Mouse (Mus musculus): Measurements from ENCODE around the gene Tmprss13. TPM values are rescaled to one million over a fixed set of nuclear protein-coding genes. Genes with fewer than 3 reads are reported as not detected.

The Tmprss13 gene
- polyA plus RNA-seq, 1 experiment from 2014 or later: 0.36 TPM

DNA sequence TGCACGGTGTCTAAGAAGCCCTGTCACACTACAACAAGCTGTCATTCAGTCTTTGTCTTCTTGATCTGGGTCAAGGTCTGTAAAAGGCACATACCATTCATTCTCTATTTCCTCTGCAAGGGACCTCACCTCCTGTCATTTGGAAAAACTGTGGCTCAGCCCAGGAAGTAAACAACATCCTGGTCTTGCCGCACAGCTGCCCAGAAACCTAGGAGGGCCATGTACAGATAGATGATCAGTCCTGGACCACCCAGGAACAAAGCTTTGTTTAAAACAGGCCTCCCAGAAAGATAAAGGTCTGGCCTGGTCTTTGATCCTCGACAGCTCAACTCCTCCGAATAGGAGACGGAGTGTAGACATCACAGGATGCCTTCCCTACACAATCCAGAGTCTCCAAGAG lies 31.0 kb downstream of the Tmprss13 start:
- 28% methylated on average over 5 of the region's 5 CpGs for WGBS
- no peak for ATAC-seq (ENCODE audit: low FRiP score, low TSS enrichment)
- no peak overlapping the region for H3K27ac ChIP-seq (ENCODE audit: low read length)

DNA sequence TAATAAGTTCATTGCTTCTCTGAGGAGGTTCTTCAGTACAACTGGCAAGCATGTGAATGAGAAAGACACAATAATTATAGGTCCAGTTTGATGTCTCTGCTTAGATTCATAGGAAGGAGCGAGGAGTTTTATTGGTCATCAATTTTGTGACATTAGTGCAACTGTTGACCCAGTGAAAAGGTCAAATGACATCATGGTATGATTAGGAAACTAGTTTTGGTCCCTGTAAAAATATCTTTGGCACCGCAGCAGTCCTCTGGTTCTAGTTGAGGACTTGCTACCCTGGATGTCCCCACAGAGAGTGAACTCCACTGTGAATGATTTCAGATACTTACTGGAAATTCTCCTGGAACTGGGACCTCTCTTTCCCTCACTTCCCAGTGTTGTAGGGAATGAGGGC lies 36.3 kb downstream of the Tmprss13 start:
- ATAC-seq (ENCODE audit: low FRiP score, low TSS enrichment): no peak
- 72% methylated on average over 2 of the region's 2 CpGs for WGBS
- H3K4me1 ChIP-seq (ENCODE audit: insufficient read depth, low read length): no peaks in the 10 kb centered on the region

More for the DNA sequence above, 31.0 kb downstream of the Tmprss13 start:
- Histone ChIP-seq H3K4me2 (replicated peaks; ENCODE audit: low read depth, low read length) (no peak overlapping the region), H3K9ac (replicated peaks; ENCODE audit: low read length) (no peak overlapping the region), H3K27me3 (ENCODE audit: insufficient read depth, low read length) (no peaks in the 10 kb centered on the region), H3K36me3 (ENCODE audit: insufficient read depth, low read length) (no peaks in the 10 kb centered on the region), H3K9me3 (ENCODE audit: low read length) (no peaks in the 10 kb centered on the region), H3K4me1 (ENCODE audit: insufficient read depth, low read length) (no peaks in the 10 kb centered on the region), H3K4me3 (ENCODE audit: low read length) (no peak overlapping the region)

GRCm38 (mm10) chr9:45358356-45358755 lies 39.5 kb downstream of the Tmprss13 start:
- Histone ChIP-seq H3K27me3 (ENCODE audit: insufficient read depth, low read length) (no peaks in the 10 kb centered on the region), H3K36me3 (ENCODE audit: insufficient read depth, low read length) (no peaks in the 10 kb centered on the region), H3K9ac (replicated peaks; ENCODE audit: low read length) (no peak overlapping the region), H3K4me2 (replicated peaks; ENCODE audit: low read depth, low read length) (no peak overlapping the region), H3K4me1 (ENCODE audit: insufficient read depth, low read length) (no peaks in the 10 kb centered on the region), H3K9me3 (ENCODE audit: low read length) (no peaks in the 10 kb centered on the region), H3K4me3 (ENCODE audit: low read length) (no peak overlapping the region), H3K27ac (ENCODE audit: low read length) (no peak overlapping the region)
- no peak for ATAC-seq (ENCODE audit: low FRiP score, low TSS enrichment)
- WGBS: 57% methylated on average over 7 of the region's 7 CpGs

More for the DNA sequence above, 36.3 kb downstream of the Tmprss13 start:
- no peak overlapping the region for H3K4me3 ChIP-seq (ENCODE audit: low read length)
- H3K9me3 ChIP-seq (ENCODE audit: low read length): no peaks in the 10 kb centered on the region
- H3K27me3 ChIP-seq (ENCODE audit: insufficient read depth, low read length): no peaks in the 10 kb centered on the region
- H3K36me3 ChIP-seq (ENCODE audit: insufficient read depth, low read length): no peaks in the 10 kb centered on the region
- H3K9ac ChIP-seq (replicated peaks; ENCODE audit: low read length): no peak overlapping the region
- no peak overlapping the region for H3K27ac ChIP-seq (ENCODE audit: low read length)
- H3K4me2 ChIP-seq (replicated peaks; ENCODE audit: low read depth, low read length): no peak overlapping the region

DNA sequence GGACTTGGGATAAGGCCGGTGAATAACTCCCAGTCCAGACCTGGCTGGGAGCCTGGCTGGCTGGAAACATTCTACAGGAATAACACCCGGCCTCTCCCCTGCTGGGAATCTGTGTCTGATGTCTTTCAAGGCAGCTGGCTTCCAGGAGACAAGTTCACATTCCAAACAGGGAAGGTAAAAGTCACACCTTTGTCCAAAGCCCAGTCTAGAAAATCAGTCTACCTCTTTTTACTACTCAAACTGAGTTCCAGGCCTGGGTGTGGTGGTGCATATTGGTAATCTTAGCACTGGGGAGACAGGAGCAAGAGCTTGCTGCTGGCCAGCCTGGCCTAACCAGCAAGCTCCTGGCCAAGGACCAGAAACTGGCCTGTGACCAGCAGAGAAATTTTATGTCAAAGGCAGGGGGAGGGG lies 43.2 kb downstream of the Tmprss13 start:
- H3K9ac ChIP-seq (replicated peaks; ENCODE audit: low read length): no peak overlapping the region
- no peak overlapping the region for H3K4me2 ChIP-seq (replicated peaks; ENCODE audit: low read depth, low read length)
- ATAC-seq (ENCODE audit: low FRiP score, low TSS enrichment): no peak
- no peak overlapping the region for H3K27ac ChIP-seq (ENCODE audit: low read length)
- H3K4me1 ChIP-seq (ENCODE audit: insufficient read depth, low read length): no peaks in the 10 kb centered on the region
- H3K4me3 ChIP-seq (ENCODE audit: low read length): no peak overlapping the region
- no peaks in the 10 kb centered on the region for H3K9me3 ChIP-seq (ENCODE audit: low read length)
- H3K27me3 ChIP-seq (ENCODE audit: insufficient read depth, low read length): no peaks in the 10 kb centered on the region
- H3K36me3 ChIP-seq (ENCODE audit: insufficient read depth, low read length): no peaks in the 10 kb centered on the region
- WGBS: 44% methylated on average over 2 of the region's 2 CpGs

GRCm38 (mm10) chr9:45363639-45364214 lies 44.8 kb downstream of the Tmprss13 start:
- WGBS: 39% methylated on average over 7 of the region's 7 CpGs
- H3K9me3 ChIP-seq (ENCODE audit: low read length): no peaks in the 10 kb centered on the region
- H3K27ac ChIP-seq (ENCODE audit: low read length): no peak overlapping the region
- H3K9ac ChIP-seq (replicated peaks; ENCODE audit: low read length): no peak overlapping the region
- H3K4me1 ChIP-seq (ENCODE audit: insufficient read depth, low read length): peaks cover 4% of the 10 kb centered on the region; the same call in 1 of the 2 replicates
- H3K36me3 ChIP-seq (ENCODE audit: insufficient read depth, low read length): no peaks in the 10 kb centered on the region
- no peak for ATAC-seq (ENCODE audit: low FRiP score, low TSS enrichment)
- no peak overlapping the region for H3K4me2 ChIP-seq (replicated peaks; ENCODE audit: low read depth, low read length)
- no peaks in the 10 kb centered on the region for H3K27me3 ChIP-seq (ENCODE audit: insufficient read depth, low read length)
- H3K4me3 ChIP-seq (ENCODE audit: low read length): no peak overlapping the region

- WGBS: 38% methylated on average over 8 of the region's 8 CpGs
- Histone ChIP-seq H3K4me1 (ENCODE audit: insufficient read depth, low read length) (peaks cover 22% of the 10 kb centered on the region), H3K9ac (replicated peaks; ENCODE audit: low read length) (no peak overlapping the region), H3K27me3 (ENCODE audit: insufficient read depth, low read length) (no peaks in the 10 kb centered on the region), H3K4me2 (replicated peaks; ENCODE audit: low read depth, low read length) (no peak overlapping the region), H3K27ac (ENCODE audit: low read length) (peak overlapping the region; percentile 61), H3K9me3 (ENCODE audit: low read length) (no peaks in the 10 kb centered on the region), H3K4me3 (ENCODE audit: low read length) (no peak overlapping the region), H3K36me3 (ENCODE audit: insufficient read depth, low read length) (no peaks in the 10 kb centered on the region)
- no peak for ATAC-seq (ENCODE audit: low FRiP score, low TSS enrichment)
Measured at GRCm38 (mm10) chr9:45367716-45368115, 48.8 kb downstream of the Tmprss13 start.

GRCm38 (mm10) chr9:45368341-45368901 lies 49.5 kb downstream of the Tmprss13 start:
- no peaks in the 10 kb centered on the region for H3K27me3 ChIP-seq (ENCODE audit: insufficient read depth, low read length)
- no peak overlapping the region for H3K4me2 ChIP-seq (replicated peaks; ENCODE audit: low read depth, low read length)
- no peak overlapping the region for H3K9ac ChIP-seq (replicated peaks; ENCODE audit: low read length)
- no peaks in the 10 kb centered on the region for H3K36me3 ChIP-seq (ENCODE audit: insufficient read depth, low read length)
- H3K27ac ChIP-seq (ENCODE audit: low read length): peak overlapping the region; percentile 25; the same call in 1 of the 2 replicates
- peak; percentile 42 for ATAC-seq (ENCODE audit: low FRiP score, low TSS enrichment)
- WGBS: 24% methylated on average over 5 of the region's 5 CpGs
- no peaks in the 10 kb centered on the region for H3K9me3 ChIP-seq (ENCODE audit: low read length)
- peaks cover 27% of the 10 kb centered on the region for H3K4me1 ChIP-seq (ENCODE audit: insufficient read depth, low read length)
- H3K4me3 ChIP-seq (ENCODE audit: low read length): no peak overlapping the region

DNA sequence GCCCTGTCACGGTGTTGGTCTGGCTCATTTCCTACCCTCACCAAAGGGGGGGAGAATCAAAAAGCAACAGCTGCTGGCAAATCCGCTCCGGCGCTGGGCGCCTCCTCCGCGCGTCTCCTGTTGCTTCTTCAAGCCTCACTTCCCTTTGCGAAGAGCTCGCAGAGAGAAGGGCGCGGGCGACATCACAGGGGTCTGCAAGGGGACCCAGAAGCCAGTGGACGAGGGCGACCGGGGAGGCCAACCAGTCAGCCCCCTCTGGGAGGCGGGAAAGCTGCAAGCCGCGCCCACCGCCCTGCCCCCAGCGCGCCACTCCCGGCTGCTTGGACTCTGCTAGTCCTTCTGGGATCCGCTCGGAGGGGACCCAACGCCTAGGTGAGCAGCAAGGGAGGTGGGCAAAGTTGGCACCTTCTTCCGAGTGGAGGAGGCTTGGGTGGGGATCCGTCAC lies 51.2 kb downstream of the Tmprss13 start, which contains the start of gene Fxyd6:
TSS of gene Fxyd6 (plus strand) at position 69 of the 445 bp plus-strand sequence.
- Histone ChIP-seq H3K9me3 (ENCODE audit: low read length) (no peaks in the 10 kb centered on the region), H3K4me1 (ENCODE audit: insufficient read depth, low read length) (peaks cover 34% of the 10 kb centered on the region), H3K27me3 (ENCODE audit: insufficient read depth, low read length) (no peaks in the 10 kb centered on the region), H3K27ac (ENCODE audit: low read length) (peak within 1 kb of the TSS; percentile 82), H3K36me3 (ENCODE audit: insufficient read depth, low read length) (no peaks in the 10 kb centered on the region), H3K9ac (replicated peaks; ENCODE audit: low read length) (peak within 1 kb of the TSS; percentile 76), H3K4me3 (ENCODE audit: low read length) (peak within 1 kb of the TSS; percentile 67), H3K4me2 (replicated peaks; ENCODE audit: low read depth, low read length) (peak within 1 kb of the TSS; percentile 78)
- peak; percentile 74 for ATAC-seq (ENCODE audit: low FRiP score, low TSS enrichment)
- 0% methylated on average over 27 of the region's 28 CpGs for WGBS

- Histone ChIP-seq H3K27ac (ENCODE audit: low read length) (peak overlapping the region; percentile 82), H3K36me3 (ENCODE audit: insufficient read depth, low read length) (no peaks in the 10 kb centered on the region)
- no peak for ATAC-seq (ENCODE audit: low FRiP score, low TSS enrichment)
Measured at GRCm38 (mm10) chr9:45370616-45371336, 51.9 kb downstream of the Tmprss13 start.

DNA sequence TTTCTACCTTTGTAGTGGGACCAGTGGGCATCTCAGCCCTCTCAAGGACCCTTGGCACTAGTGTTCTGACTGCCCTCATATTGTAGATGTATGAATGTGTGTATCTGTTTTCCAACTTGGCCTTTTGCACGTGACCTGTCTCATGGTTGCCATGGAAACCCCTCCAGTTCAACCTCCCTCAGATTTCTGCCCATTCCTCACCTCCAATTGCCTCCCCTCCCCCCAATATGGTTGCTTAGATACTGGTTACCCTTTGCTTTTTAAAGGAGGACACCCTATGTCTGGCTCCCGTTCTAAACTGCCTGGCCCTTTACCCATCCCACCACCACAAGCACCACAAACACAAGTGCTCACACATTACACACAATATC lies 52.4 kb downstream of the Tmprss13 start:
- H3K4me3 ChIP-seq (ENCODE audit: low read length): peak overlapping the region; percentile 67
- ATAC-seq (ENCODE audit: low FRiP score, low TSS enrichment): no peak
- no peaks in the 10 kb centered on the region for H3K27me3 ChIP-seq (ENCODE audit: insufficient read depth, low read length)
- no peaks in the 10 kb centered on the region for H3K9me3 ChIP-seq (ENCODE audit: low read length)
- 26% methylated on average over 2 of the region's 2 CpGs for WGBS
- no peaks in the 10 kb centered on the region for H3K36me3 ChIP-seq (ENCODE audit: insufficient read depth, low read length)
- peaks cover 36% of the 10 kb centered on the region for H3K4me1 ChIP-seq (ENCODE audit: insufficient read depth, low read length)
- H3K9ac ChIP-seq (replicated peaks; ENCODE audit: low read length): peak overlapping the region; percentile 76
- H3K4me2 ChIP-seq (replicated peaks; ENCODE audit: low read depth, low read length): peak overlapping the region; percentile 78
- H3K27ac ChIP-seq (ENCODE audit: low read length): no peak overlapping the region

More at GRCm38 (mm10) chr9:45370616-45371336, 51.9 kb downstream of the Tmprss13 start:
- Histone ChIP-seq H3K4me1 (ENCODE audit: insufficient read depth, low read length) (peaks cover 34% of the 10 kb centered on the region), H3K4me2 (replicated peaks; ENCODE audit: low read depth, low read length) (peak overlapping the region; percentile 78), H3K9ac (replicated peaks; ENCODE audit: low read length) (peak overlapping the region; percentile 76), H3K4me3 (ENCODE audit: low read length) (peak overlapping the region; percentile 67), H3K27me3 (ENCODE audit: insufficient read depth, low read length) (no peaks in the 10 kb centered on the region), H3K9me3 (ENCODE audit: low read length) (no peaks in the 10 kb centered on the region)
- WGBS: 4% methylated on average over 25 of the region's 25 CpGs

Measured in kidney, embryonic 16.5 days (tissue).